Mouse (Mus musculus): ENCODE results near the gene Hist1h4j.
"Not testable (repeated sequence)": the region's sequence is repeated elsewhere in the genome, so short reads cannot be mapped to it uniquely, and the experiment has no call there.

Gene Hist1h4j

DNA sequence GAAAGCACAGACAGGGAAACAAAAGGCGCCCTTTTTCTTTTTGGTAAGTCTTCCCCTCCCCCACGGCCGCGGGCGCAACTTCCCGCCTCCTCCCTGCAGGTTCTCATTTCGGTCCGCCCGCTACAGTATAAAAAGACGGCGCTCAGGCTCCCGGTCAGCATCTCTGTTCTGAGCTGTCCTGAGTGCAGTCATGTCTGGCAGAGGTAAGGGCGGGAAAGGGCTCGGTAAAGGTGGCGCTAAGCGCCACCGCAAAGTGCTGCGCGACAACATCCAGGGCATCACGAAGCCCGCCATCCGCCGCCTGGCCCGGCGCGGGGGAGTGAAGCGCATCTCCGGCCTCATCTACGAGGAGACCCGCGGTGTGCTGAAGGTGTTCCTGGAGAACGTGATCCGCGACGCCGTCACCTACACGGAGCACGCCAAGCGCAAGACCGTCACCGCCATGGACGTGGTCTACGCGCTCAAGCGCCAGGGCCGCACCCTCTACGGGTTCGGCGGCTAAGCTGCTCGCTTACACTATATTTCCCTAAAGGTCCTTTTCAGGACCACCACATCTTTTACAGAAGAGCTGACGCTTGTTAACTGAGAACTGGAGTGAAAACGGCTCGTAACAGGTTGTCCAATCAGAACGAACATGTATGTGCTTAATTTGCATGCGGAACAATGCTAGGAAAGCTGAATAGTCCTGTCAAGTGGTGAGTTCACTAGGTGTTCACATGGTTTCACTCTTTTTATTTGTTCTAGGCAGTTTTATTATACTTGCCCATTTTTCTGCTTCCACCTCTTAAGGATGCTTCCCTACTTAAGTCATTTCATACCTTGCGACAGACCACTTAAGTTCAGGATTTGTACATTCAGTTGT lies at the start of gene Hist1h4j:
Gene Hist1h4j (plus strand): TSS at position 159 of the 862 bp plus-strand sequence.
- DNase-seq: peak; percentile 84 to 86

DNA sequence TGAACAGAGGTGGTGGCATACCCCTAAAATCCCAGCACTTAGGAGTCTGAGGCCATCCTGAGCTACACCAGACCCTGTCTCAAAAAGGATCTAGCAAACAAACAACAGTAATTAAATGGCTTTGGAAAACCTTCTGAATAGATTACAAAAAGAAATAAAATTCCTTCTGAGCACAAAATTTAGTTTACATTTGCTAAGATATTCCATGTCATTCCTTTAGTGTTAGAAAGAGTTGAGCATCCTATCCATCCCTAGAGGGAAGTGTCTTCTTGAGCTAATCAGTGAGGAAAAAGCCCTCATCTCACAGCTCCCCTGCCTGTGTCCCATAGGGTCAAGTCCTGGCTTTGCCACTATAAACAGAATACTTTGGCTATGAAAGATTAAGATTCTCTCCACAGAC lies 37.1 kb upstream of the Hist1h4j start, which contains the start of gene Olfr1359:
Gene Olfr1359 (plus strand): TSS at position 301 of the 400 bp plus-strand sequence.
- DNase-seq: no peak

DNA sequence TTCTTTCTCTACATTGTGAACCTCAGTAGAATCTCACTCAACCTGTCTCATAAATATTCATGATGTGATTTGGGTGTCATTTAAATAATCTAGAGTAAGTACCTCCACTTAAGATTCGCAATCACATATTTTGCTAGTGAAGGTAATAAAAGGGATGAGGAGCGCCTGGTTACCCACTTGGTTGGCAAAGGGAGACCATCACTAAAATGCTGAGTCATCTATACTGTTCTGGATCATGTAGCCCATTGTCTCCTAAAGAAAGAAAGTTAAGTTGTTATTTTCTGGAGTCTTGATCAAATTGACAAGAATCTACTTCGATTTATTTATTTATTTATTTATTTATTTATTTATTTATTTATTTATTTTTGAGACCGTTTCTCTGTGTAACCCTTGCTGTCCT lies 28.2 kb upstream of the Hist1h4j start:
- no peak for DNase-seq

DNA sequence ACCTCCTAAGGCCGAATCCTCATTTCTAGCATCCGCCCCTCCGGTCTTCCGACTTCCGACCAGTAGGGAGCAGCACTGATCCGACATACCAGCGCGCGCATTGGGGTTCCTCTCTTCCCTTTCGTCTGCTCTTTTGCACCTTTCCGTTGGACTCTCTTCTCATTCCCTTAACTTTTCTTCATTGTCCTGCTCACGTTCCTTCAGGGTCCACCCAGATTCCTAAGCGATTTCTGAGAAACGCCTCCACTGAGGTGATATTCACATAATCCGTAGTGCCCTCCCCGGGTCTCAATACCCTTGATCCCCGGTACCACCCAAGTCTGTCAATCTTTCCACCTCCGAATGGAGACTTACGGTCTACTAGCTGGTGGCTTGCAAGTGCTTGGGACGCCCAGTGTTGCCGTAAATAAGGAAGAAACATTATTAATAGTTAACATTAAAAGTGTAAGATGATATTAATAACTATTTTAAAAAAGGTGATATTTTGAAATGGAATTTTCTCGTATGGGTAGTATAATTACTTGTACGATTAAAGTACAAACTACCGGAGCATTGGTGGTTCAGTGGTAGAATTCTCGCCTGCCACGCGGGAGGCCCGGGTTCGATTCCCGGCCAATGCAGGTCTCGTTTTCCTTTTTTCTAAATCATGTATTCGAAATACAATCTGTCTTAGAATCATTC lies 24.7 kb upstream of the Hist1h4j start:
- DNase-seq: peak; percentile 88 to 92

DNA sequence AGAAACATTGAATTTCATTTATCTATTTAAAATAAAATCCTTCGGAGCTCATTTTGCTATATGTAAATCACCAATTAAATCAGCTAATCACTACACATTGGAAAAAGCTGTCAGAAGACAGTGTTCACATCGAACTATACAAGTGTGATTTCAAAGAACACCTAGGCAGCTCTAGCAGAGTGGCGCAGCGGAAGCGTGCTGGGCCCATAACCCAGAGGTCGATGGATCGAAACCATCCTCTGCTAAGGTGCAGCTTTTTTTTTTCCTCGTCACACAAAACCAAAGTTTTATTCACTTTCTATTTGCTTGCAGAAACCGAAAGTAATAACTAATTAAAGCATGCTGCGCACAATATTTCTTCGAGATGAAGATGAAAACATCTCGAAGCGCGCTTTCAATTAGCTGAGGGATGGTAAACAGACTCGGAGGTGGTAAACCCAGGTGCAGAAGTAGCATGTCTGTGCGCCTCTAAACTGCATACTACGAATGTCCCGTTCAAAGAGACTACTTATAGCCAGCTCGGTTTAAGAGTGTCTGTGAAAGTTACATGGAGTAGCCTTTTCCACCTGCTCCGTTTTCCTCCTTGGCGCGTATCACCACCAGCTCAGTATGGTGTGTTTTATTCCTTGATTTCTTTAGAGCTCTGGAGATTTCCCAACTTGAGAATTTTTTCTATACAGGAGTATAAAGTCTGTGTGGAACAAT lies 23.9 kb upstream of the Hist1h4j start:
- DNase-seq: peak; percentile 81

DNA sequence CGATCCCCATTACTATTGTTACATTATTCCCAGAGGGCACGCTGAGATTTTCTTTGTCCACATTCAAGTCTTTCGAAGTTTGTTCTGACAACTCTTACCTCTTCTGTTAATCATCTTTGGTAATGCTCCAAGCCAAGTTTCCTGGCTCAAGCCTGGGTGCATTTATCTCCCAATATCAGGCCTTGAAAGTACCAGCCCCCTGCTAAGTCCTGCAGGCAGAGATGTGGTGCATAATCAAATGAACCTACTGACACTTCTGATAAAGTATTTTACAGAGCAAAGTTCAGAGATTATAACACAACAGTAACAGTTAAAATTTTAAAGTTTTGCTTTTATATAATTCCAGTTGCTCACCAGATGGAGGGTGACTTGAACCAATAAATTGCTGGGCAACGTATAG lies 23.2 kb upstream of the Hist1h4j start:
- no peak for DNase-seq

DNA sequence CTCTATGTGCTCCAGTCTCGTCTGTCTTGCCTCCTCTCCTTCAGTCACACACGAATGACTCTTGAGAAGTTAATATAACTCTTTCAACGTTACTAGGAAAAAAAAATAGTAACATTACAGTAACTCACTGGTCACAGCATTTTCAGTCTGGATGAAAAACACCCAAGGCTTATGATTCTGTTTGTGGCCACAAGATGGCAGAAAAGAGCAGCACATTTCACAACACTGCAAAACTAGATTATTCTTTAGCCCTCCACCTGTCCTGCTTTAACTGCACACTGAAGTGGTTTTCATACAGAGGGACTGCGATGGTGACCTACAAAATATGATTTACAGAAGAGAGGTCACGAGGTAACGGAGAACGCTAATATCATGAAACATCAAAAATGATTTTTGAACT lies 20.1 kb upstream of the Hist1h4j start:
- peak; percentile 53 to 60 for DNase-seq

DNA sequence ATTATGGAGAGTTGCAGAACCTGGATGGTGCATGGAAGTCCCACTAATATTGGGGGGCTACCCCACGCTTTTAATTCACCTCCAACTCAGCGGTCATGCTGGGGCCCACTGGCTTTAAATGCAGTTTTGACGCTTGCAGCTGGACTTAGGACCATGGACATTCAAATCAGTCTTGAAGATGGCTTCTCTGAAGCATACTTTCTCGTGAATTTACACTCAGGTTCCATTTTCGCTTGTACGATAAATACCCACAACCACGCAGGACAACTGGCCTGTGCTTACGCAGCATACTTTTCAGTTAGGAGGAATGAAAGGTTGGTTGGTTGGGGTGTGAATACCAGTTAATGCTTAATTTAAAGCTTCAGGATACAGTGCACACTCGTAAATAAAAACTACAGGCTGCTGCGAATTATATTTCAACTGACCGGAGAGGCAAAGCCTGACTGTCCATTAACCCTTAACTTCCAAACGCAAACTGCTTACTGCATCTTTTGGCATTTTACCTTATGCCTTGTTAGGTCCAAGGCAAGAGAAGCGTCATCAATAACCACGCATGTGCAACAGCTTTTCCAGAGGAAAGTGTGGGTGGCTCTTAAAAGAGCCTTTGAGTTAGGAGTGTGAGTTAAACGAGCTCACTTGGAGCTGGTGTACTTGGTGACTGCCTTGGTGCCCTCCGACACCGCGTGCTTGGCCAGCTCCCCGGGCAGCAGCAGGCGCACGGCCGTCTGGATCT lies 19.6 kb upstream of the Hist1h4j start:
- no peak for DNase-seq

DNA sequence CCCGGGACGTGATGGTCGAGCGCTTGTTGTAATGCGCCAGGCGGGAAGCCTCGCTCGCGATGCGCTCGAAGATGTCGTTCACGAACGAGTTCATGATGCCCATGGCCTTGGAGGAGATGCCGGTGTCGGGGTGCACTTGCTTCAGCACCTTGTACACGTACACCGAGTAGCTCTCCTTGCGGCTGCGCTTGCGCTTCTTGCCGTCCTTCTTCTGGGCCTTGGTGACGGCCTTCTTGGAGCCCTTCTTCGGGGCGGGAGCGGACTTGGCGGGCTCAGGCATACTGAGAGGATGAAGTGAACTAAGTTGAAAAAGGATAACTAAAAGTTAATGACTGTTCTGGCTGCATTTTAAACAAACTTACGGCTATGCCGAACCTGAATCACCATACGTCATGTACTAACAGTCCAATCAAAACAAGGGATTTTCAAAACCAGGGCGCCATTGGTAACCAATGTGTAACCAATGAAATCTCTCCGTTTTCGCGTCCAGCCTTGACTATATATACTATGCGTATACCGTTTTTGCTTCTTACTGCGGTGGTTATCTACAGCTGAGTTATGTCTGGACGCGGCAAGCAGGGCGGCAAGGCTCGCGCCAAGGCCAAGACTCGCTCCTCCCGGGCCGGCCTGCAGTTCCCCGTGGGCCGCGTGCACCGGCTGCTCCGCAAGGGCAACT lies 18.9 kb upstream of the Hist1h4j start, which contains the start of the genes Hist1h2bl and Hist1h2ai:
Gene Hist1h2bl (minus strand): TSS at position 280 of the 676 bp plus-strand sequence.
Gene Hist1h2ai (plus strand): TSS at position 559 of the 676 bp plus-strand sequence.
- DNase-seq: peak; percentile 75 to 81

DNA sequence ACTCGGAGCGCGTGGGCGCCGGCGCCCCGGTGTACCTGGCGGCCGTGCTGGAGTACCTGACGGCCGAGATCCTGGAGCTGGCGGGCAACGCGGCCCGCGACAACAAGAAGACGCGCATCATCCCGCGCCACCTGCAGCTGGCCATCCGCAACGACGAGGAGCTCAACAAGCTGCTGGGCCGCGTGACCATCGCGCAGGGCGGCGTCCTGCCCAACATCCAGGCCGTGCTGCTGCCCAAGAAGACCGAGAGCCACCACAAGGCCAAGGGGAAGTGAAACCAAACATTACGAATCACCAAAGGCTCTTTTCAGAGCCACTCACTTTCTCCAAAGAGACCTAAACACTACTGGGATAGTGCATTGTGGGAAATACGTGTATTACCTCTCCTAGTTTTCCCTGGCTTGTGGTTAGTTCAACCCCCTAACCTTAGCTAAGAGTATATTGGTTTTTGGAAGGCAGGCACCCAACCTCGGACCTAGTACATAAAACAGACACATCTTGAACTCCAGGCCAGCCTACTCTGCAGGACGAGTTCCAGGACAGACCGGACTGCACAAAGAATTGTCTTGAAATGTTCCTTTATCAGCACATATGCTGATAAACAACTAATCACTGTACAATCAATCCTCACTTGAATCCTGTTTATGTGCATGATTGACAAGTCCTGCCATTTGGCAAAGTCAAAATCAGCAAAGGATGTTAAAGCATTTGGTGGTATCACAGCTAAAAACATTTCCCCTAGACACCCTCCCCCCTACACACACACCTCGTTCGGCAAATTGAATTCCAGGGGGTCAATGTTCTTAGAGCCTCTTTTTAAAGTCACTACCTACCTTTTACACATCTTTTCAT lies 18.1 kb upstream of the Hist1h4j start:
- peak in 1 of 2 experiments; percentile 11 for DNase-seq

DNA sequence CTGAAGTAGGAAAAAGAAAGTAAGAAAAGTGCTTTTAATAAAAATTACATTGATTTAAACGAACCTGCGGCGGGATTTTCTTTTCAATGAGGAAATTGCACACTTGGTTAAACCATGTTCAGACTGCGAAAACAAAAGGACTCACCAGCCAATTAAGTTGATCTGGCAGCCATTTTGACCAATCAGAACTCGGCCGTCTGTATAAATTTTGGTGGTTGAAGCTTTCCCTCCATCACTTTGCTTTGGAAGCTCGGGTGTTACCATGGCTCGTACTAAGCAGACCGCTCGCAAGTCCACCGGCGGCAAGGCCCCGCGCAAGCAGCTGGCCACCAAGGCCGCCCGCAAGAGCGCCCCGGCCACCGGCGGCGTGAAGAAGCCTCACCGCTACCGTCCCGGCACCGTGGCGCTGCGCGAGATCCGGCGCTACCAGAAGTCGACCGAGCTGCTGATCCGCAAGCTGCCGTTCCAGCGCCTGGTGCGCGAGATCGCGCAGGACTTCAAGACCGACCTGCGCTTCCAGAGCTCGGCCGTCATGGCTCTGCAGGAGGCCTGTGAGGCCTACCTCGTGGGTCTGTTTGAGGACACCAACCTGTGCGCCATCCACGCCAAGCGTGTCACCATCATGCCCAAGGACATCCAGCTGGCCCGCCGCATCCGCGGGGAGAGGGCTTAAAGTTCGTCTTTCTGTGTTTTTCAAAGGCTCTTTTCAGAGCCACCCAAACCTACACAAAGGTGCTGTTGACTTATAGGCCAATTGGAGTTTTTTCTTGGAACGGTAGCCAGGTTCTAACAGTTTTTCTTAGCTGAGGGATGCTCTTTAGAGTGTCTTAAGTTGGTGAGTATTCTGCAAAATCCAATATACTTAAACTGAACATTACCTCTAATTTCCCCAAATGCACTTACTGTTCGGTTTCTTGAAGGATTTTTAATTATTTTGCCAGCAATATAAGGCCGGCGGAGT lies 17.2 kb upstream of the Hist1h4j start, which contains the start of gene Hist1h3h:
Gene Hist1h3h (plus strand): TSS at position 263 of the 961 bp plus-strand sequence.
- DNase-seq: peak; percentile 83 to 85

DNA sequence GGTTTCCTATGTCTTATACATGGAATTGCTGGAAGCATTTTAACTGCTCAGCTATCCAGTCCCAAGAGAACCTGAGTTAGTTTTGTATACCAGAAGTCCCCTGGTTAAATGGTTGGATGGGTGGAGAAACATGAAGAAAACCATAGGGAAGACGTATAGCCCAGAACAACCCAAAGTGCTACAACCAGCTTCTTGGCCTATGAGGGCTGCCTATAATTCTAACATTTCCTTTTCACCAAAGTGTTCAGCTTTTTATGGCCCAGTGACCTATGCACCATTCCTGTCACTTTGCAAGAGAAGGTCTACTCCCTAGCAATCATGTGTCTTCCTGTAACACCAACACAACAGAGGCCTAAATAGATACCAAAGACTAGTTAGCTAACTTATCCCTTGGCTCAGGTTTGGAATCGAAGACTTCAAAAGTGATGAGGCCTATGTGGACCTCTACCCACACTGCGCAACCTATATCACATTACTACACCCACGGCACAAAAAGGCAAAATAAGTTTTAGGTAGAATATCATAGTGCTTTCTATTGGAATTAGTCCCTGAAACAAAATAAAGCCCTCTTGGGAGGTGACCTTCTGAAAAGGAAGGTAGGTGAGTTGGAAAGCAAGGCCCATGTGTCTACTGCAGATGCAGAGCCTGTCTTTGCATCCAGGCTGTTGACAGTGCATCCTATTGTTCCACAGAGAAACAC lies 16.3 kb upstream of the Hist1h4j start:
- no peak for DNase-seq

DNA sequence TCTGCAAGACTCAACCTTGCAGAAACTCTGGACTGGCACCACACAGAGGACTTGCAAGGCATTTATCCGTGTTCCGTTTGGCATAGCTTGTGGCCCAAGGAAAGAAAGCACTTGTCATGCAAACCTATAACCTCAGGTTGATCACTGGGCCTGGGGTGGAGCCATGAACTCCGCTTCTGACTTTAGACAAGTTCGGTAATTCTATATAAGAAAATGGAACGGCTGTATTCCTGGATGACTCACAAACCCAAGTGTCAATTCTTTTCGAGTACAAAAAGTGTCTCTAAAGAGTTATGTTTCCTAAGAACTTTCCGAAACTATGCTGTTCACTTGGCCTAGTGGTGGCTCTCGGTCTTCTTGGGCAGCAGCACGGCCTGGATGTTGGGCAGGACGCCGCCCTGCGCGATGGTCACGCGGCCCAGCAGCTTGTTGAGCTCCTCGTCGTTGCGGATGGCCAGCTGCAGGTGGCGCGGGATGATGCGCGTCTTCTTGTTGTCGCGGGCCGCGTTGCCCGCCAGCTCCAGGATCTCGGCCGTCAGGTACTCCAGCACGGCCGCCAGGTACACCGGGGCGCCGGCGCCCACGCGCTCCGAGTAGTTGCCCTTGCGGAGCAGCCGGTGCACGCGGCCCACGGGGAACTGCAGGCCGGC lies 13.6 kb upstream of the Hist1h4j start:
- not testable (repeated sequence) for DNase-seq

DNA sequence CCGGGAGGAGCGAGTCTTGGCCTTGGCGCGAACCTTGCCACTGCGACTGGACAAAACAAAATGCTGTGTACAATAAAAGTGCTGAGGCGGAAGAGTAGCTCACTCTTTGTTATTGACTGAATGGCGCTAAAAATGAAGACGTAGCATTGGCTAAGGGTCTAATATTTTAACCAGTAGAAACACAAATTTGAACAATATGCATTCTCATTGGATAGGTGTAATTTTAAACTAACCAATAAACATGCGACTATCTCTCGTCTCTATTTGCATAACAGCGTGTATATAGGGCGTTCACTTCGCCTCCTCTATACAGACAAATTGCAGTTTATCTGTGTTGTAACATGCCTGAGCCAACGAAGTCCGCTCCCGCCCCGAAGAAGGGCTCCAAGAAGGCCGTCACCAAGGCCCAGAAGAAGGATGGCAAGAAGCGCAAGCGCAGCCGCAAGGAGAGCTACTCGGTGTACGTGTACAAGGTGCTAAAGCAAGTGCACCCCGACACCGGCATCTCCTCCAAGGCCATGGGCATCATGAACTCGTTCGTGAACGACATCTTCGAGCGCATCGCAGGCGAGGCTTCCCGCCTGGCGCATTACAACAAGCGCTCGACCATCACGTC lies 13.0 kb upstream of the Hist1h4j start, which contains the start of gene Hist1h2bm:
Gene Hist1h2bm (plus strand): TSS at position 288 of the 616 bp plus-strand sequence.
- DNase-seq: peak; percentile 68 to 75

DNA sequence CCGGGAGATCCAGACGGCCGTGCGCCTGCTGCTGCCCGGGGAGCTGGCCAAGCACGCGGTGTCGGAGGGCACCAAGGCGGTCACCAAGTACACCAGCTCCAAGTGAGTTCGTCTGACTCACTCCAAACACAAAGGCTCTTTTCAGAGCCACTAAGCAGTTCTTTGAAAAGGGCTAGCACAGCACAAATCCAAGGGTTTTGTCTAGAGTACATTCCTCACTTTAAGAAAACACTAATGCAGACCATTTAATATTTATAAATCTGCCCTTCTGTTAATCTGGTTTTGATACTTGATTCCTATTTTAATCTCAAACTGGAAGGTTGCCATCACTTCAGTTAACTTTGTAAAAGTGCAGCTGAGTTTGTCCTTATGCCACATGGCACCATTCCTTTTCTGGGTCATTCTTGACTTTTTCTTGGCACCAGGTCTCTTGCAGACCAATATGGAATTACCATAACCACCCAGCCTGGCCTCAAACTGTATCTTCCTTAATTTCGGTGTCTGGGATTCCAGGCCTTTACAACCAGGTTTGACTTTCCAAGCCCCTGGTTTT lies 12.4 kb upstream of the Hist1h4j start:
- DNase-seq: no peak

DNA sequence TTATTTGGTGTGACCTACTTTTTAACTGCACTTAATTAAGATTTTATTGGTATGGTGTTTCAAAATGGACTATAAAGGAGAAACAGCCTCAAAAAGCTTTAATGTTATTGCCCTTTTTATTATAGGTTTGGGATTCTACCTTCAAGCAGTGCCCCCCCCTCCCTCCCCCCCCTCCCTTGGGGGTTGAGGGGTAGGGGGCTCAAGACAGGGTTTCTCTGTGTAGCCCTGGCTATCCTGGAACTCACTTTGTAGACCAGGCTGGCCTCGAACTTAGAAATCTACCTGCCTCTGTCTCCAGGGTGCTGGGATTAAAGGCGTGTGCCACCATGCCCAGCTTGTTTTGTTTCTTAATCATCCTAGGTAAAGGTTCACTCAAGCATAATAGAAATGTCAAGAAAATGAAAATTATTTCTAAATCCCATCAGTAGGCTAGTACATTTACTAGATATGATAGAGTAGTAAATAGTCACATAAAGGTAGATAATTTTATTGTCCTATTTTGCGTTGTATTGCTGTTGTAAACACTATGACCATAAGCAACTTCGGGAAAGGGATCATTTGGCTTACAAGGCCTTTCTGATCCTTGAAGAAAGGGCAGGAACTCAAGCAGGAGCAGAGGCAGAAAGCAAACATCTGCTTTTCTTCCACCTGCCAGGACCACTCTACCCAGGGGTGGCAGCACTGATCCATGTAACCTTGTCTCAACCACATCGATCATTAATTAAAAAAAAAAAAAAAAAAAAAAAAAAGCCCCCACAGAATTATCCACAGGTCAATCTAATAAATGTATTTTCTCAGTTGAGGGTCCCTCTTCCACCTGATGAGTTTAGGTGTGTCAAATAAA lies 11.6 kb upstream of the Hist1h4j start:
- DNase-seq: peak; percentile 23 to 47
